Mouse (Mus musculus) midbrain, embryonic 15.5 days (tissue): ENCODE results near the gene Bpifb5. TPM values are rescaled to one million over a fixed set of nuclear protein-coding genes. Genes with fewer than 3 reads are reported as not detected.
"Not testable (repeated sequence)": the region's sequence is repeated elsewhere in the genome, so short reads cannot be mapped to it uniquely, and the experiment has no call there.

Experiments used
- ATAC-seq: fragments of 200-750 bp; cut with Nextera tagmentation; replicated peaks from 2 replicates; pipeline ENCODE4 v1.8.0; 2017; ENCODE audit warnings: moderate TSS enrichment
- H3K27ac ChIP-seq: fragments of 300-500 bp; sonication (generic); 2 replicates; pipeline ENCODE4 v1.5.1; 2015; ENCODE audit warnings: mild to moderate bottlenecking, inconsistent platforms
- H3K27me3 ChIP-seq: fragments of 300-500 bp; sonication (generic); replicated peaks from 2 replicates; pipeline ENCODE4 v1.6.1; 2015; ENCODE audit warnings: inconsistent platforms
- H3K36me3 ChIP-seq: fragments of 300-500 bp; sonication (generic); replicated peaks from 2 replicates; pipeline ENCODE4 v1.6.1; 2015; ENCODE audit warnings: inconsistent platforms
- H3K4me1 ChIP-seq: fragments of 300-500 bp; sonication (generic); 2 replicates; pipeline ENCODE4 v1.6.1; 2015; ENCODE audit warnings: inconsistent platforms
- H3K4me2 ChIP-seq: fragments of 300-500 bp; sonication (generic); 2 replicates; pipeline ENCODE4 v1.6.1; 2015; ENCODE audit warnings: inconsistent platforms, mild to moderate bottlenecking, moderate library complexity
- H3K4me3 ChIP-seq: fragments of 300-500 bp; sonication (generic); 2 replicates; pipeline ENCODE4 v1.5.1; 2015; ENCODE audit warnings: mild to moderate bottlenecking, inconsistent platforms
- H3K9ac ChIP-seq: fragments of 300-500 bp; sonication (generic); 2 replicates; pipeline ENCODE4 v1.6.1; 2015; ENCODE audit warnings: mild to moderate bottlenecking, inconsistent platforms
- H3K9me3 ChIP-seq: fragments of 300-500 bp; sonication (generic); 2 replicates; pipeline ENCODE4 v1.6.1; 2016; ENCODE audit warnings: inconsistent platforms
- WGBS: fragments of 180-500 bp; shearing (Covaris S2); methylation state at CpG from one replicate; pipeline ENCODE4 v1.1.7; 2015; ENCODE audit warnings: mixed read lengths; 5-methylcytosine and 5-hydroxymethylcytosine counted together
- polyA plus RNA-seq: library from polyadenylated mRNA; unstranded; fragments of >200 nt; fragmentation: Nextera tagmentation; extraction: Ambion mirVana; gene quantifications from 2 replicates; pipeline ENCODE4 v1.2.1, GENCODE M21; 2015

The Bpifb5 gene
- polyA plus RNA-seq, 1 experiment from 2014 or later: 0.13 TPM

DNA sequence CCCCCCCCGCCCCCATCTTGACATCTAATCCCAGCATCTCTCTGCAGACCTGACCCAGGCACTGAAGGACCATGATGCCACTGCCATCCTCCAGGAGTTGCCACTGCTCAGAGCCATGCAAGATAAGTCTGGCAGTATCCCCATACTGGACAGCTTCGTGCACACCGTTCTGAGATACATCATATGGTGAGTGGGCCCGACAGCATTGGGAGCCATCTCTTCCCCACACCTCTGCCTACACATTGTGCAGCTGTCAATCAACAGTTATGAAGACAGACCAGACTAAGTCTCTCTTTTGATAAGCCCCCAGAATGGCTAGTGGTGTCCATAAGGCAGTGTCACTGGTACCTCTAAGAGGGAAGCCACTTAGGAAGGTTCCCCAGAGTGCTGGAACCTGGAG is 18.9 kb upstream of the Bpifb5 start:
- Histone ChIP-seq H3K36me3 (no peaks in the 10 kb centered on the region), H3K27ac (no peak overlapping the region), H3K4me3 (no peak overlapping the region), H3K9ac (no peak overlapping the region), H3K27me3 (no peaks in the 10 kb centered on the region; the same call in 1 of the 2 replicates), H3K4me2 (no peak overlapping the region), H3K9me3 (no peaks in the 10 kb centered on the region), H3K4me1 (no peaks in the 10 kb centered on the region)
- 94% methylated on average over 4 of the region's 4 CpGs for WGBS
- no peak for ATAC-seq

DNA sequence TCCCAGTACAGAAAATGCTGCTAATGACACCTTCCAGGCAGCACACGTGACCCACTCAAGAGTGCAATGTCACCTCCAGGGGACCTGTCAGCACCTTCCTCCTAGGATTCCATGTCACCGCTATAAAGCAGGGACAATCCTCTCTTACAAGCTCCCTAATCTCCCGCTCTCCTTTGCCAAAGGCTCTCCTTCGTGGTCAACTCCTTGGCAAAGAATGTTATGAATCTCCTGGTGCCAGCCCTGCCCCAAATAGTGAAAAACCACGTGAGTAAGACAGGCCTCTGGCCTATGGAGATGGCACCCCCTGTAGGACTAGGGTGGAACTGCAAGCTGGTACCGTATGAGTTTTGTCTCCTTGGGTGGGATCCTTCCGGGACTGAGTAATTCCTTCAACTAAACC is 16.6 kb upstream of the Bpifb5 start:
- peaks cover 8% of the 10 kb centered on the region; the same call in 1 of the 2 replicates for H3K4me1 ChIP-seq
- 65% methylated on average over 7 of the region's 7 CpGs for WGBS
- H3K27ac ChIP-seq: no peak overlapping the region
- no peak for ATAC-seq
- H3K9ac ChIP-seq: no peak overlapping the region
- H3K4me2 ChIP-seq: no peak overlapping the region
- H3K36me3 ChIP-seq: no peaks in the 10 kb centered on the region
- H3K9me3 ChIP-seq: no peaks in the 10 kb centered on the region
- no peaks in the 10 kb centered on the region; the same call in 1 of the 2 replicates for H3K27me3 ChIP-seq
- no peak overlapping the region for H3K4me3 ChIP-seq

DNA sequence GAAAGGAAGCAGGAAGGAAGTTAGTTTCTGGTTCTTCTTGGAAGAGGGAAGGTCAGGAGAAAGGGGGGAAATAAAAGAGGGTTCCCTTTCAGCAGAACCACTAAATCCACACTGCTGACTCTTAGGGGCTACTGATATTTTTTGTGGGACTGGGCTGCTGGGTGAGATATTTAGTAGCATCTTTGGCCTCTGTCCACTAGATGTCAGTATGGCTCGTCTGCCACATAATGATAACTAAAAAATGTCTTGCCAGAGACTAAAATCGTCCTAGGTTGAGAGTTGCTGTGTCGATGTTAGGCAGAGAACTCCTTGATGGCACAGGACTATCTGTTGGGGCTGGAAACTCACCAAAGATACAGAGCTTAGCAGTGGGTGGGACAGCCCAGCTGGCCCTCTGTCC is 14.4 kb upstream of the Bpifb5 start:
- Histone ChIP-seq H3K36me3 (no peaks in the 10 kb centered on the region), H3K27ac (no peak overlapping the region), H3K9me3 (no peaks in the 10 kb centered on the region), H3K4me1 (peaks cover 8% of the 10 kb centered on the region; the same call in 1 of the 2 replicates), H3K9ac (no peak overlapping the region), H3K4me3 (no peak overlapping the region), H3K4me2 (no peak overlapping the region), H3K27me3 (no peaks in the 10 kb centered on the region; the same call in 1 of the 2 replicates)
- no peak for ATAC-seq
- WGBS: 14% methylated on average over 3 of the region's 3 CpGs

DNA sequence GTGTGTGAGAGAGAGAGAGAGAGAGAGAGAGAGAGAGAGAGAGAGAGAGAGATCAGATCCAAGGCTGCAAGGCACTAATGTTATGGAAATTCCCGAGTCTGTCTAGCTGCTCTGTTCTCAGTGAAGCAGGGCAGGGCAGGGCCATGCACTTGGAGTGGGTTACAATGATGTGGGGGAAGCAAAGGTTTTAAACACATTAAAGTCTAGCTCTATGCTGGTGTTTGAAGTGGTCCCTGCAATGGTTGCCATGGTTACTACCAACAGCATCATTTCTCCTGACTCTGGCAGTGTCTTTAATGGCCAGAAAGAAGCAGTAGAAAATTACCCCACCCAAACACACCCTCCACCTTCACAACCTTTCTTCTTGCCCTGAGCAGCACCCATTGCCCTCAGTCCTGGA is 12.4 kb upstream of the Bpifb5 start:
- no peak overlapping the region for H3K9ac ChIP-seq
- no peak overlapping the region for H3K4me2 ChIP-seq
- H3K27me3 ChIP-seq: no peaks in the 10 kb centered on the region; the same call in 1 of the 2 replicates
- ATAC-seq: peak; percentile 93
- H3K4me1 ChIP-seq: peaks cover 8% of the 10 kb centered on the region; the same call in 1 of the 2 replicates
- 17% methylated on average over 1 of the region's 1 CpGs for WGBS
- no peak overlapping the region for H3K4me3 ChIP-seq
- no peaks in the 10 kb centered on the region for H3K9me3 ChIP-seq
- H3K36me3 ChIP-seq: no peaks in the 10 kb centered on the region
- no peak overlapping the region for H3K27ac ChIP-seq

DNA sequence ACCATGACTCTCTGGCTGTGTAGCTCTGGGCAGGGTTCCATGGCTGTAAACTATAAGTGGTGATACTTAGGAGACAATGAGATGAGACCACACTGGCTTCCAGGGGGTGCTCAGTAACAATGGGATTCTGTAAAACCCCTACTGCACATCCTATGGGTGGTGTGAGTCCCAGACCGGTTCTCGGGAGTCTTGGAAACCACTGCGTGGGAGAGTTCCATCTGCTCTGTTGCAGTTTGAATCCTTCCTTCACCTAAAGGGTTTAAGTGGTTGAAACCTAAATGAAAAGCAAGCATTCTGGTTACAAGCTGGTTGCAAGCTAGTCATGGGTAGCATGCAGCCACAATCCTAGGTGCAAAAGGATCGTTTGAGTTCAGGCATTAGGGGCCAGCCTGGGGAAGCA is 11.7 kb upstream of the Bpifb5 start:
- no peak for ATAC-seq
- H3K36me3 ChIP-seq: no peaks in the 10 kb centered on the region
- no peak overlapping the region for H3K27ac ChIP-seq
- WGBS: 86% methylated on average over 4 of the region's 4 CpGs
- H3K4me3 ChIP-seq: no peak overlapping the region
- peaks cover 8% of the 10 kb centered on the region; the same call in 1 of the 2 replicates for H3K4me1 ChIP-seq
- no peaks in the 10 kb centered on the region; the same call in 1 of the 2 replicates for H3K27me3 ChIP-seq
- H3K9me3 ChIP-seq: no peaks in the 10 kb centered on the region
- H3K9ac ChIP-seq: no peak overlapping the region
- no peak overlapping the region for H3K4me2 ChIP-seq

GRCm38 (mm10) chr2:154215191-154215590 is 8.4 kb upstream of the Bpifb5 start:
- ATAC-seq: no peak
- 14% methylated on average over 5 of the region's 5 CpGs for WGBS

DNA sequence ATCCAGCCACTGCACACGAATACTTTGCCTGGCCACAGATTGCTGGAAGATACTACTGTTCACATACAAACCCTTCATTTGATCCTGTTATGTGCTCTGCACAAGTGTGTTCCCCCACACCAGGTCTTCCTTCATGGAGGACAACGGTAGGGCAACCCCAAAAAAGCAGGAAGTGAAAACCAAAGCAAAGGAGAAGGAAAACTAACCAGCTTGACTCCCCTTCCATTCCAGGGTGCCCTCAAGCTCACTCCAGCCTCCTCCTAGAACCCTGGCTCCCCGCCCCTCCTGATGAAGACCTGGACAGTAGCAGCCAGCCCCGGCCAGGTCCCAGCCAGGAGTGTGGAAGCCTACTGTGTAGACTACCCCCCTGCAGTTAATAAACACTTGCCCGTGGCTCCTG is 3.6 kb upstream of the Bpifb5 start:
- Histone ChIP-seq H3K9me3 (no peaks in the 10 kb centered on the region), H3K27ac (no peak overlapping the region), H3K4me3 (no peak overlapping the region), H3K27me3 (no peaks in the 10 kb centered on the region), H3K4me1 (peaks cover 10% of the 10 kb centered on the region), H3K9ac (no peak overlapping the region), H3K4me2 (no peak overlapping the region), H3K36me3 (no peaks in the 10 kb centered on the region)
- 83% methylated on average over 5 of the region's 5 CpGs for WGBS
- no peak for ATAC-seq

More at GRCm38 (mm10) chr2:154215191-154215590, 8.4 kb upstream of the Bpifb5 start:
- Histone ChIP-seq H3K4me1 (peaks cover 8% of the 10 kb centered on the region; the same call in 1 of the 2 replicates), H3K4me2 (no peak overlapping the region), H3K9ac (no peak overlapping the region), H3K9me3 (no peaks in the 10 kb centered on the region), H3K36me3 (no peaks in the 10 kb centered on the region), H3K27me3 (no peaks in the 10 kb centered on the region), H3K4me3 (no peak overlapping the region), H3K27ac (no peak overlapping the region)

DNA sequence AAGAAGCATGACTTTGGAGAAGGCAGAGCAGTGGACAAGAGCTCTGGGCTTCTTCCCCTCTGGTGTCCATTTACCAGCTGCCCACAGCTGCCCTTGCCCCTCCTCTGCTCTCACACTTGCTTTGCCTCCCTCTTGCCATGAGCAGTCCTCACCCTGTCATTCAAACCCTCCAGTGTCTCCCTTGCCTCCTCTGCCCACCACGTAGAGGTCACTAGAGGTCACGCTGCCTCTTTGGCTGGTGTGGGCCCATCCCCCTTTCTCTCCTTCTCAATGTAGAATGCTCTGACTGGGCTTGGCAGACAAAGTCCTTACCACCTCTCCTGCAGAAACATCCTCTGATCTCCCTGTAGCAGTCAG is 353 bp downstream of the Bpifb5 start:
- peak; percentile 48; the same call in 1 of the 2 replicates for ATAC-seq
- peak overlapping the region; percentile 26; the same call in 1 of the 2 replicates for H3K4me2 ChIP-seq
- H3K27ac ChIP-seq: no peak overlapping the region
- no peaks in the 10 kb centered on the region for H3K27me3 ChIP-seq
- H3K9me3 ChIP-seq: no peaks in the 10 kb centered on the region
- no peaks in the 10 kb centered on the region for H3K36me3 ChIP-seq
- H3K4me1 ChIP-seq: peaks cover 10% of the 10 kb centered on the region
- 10% methylated on average over 2 of the region's 2 CpGs for whole genome bisulfite sequencing
- H3K9ac ChIP-seq: no peak overlapping the region
- no peak overlapping the region for H3K4me3 ChIP-seq

DNA sequence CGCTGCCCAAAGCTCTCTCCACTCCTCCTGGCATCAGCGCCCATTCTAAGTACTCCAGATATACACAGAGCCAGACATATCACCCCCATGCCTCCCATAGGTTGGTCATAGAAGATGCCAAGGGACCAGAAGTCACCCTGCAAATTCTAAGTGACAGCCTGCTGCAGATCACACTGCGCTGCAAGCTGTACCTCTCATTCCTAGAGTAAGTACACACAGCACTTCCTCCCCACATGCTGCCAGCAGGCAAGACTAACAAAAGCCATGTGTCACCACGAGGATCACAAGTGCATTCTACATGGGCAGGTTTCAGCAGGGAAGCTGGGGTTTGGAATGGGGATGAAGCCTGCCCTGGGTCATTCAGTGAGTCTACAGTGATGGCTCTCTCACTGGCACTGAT is 3.4 kb downstream of the Bpifb5 start:
- Histone ChIP-seq H3K27me3 (no peaks in the 10 kb centered on the region), H3K4me2 (no peak overlapping the region), H3K4me3 (no peak overlapping the region), H3K4me1 (peaks cover 10% of the 10 kb centered on the region), H3K36me3 (no peaks in the 10 kb centered on the region), H3K27ac (no peak overlapping the region), H3K9me3 (no peaks in the 10 kb centered on the region), H3K9ac (no peak overlapping the region)
- no peak for ATAC-seq
- WGBS: 77% methylated on average over 4 of the region's 4 CpGs

DNA sequence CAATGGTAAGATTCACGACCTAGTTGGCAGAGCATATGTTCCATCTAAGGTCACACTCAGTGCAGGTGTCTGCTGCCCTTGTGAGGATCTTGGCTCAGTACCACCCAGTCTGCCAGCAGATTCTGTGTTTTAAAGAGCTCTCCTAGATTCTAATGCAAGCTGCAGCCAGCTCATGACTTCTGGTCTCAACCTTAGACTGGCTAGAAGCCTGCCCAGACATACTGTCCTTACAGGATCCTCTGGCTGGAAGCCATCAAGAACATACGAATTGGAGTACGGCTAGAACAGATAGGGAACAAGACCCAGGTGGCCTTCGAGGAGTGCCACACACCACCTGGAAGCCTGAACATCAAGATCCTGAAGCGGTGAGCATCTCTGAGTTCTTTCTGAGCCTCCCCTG is 4.3 kb downstream of the Bpifb5 start:
- no peaks in the 10 kb centered on the region for H3K27me3 ChIP-seq
- WGBS: 85% methylated on average over 5 of the region's 5 CpGs
- ATAC-seq: no peak

GRCm38 (mm10) chr2:154233426-154233825 is 9.9 kb downstream of the Bpifb5 start:
- H3K36me3 ChIP-seq: no peaks in the 10 kb centered on the region
- ATAC-seq: no peak
- H3K4me2 ChIP-seq: no peak overlapping the region
- no peaks in the 10 kb centered on the region for H3K9me3 ChIP-seq
- no peaks in the 10 kb centered on the region for H3K27me3 ChIP-seq
- H3K4me1 ChIP-seq: no peaks in the 10 kb centered on the region
- 82% methylated on average over 6 of the region's 6 CpGs for WGBS
- H3K9ac ChIP-seq: no peak overlapping the region
- no peak overlapping the region for H3K27ac ChIP-seq
- H3K4me3 ChIP-seq: no peak overlapping the region

More for the DNA sequence above, 4.3 kb downstream of the Bpifb5 start:
- Histone ChIP-seq H3K4me3 (no peak overlapping the region), H3K36me3 (no peaks in the 10 kb centered on the region), H3K9me3 (no peaks in the 10 kb centered on the region), H3K4me2 (no peak overlapping the region), H3K27ac (no peak overlapping the region), H3K9ac (no peak overlapping the region), H3K4me1 (peaks cover 10% of the 10 kb centered on the region)

DNA sequence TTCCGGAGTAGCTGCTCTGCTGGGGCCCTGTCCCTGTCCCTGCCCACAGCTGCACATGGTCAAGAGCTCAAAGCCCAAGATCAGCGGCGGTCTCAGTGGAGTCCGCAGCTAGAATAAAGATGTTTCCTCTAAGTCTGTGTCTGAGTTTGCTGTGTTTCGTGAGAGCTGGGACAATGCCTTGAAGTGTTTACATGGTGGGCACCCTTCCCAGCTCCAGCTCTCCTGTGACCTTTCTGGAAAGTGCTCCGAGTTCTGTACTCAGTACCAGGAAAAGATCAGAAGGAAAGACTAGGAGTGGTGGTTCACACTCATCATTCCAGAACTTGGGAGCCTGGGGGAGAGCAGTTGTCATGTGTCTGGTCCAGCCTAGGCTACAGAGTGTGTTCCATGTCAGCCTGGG is 17.2 kb downstream of the Bpifb5 start:
- no peaks in the 10 kb centered on the region for H3K36me3 ChIP-seq
- no peaks in the 10 kb centered on the region for H3K27me3 ChIP-seq
- 88% methylated on average over 6 of the region's 6 CpGs for WGBS
- ATAC-seq: no peak
- no peaks in the 10 kb centered on the region for H3K4me1 ChIP-seq
- H3K9ac ChIP-seq: no peak overlapping the region
- no peak overlapping the region for H3K4me2 ChIP-seq
- no peaks in the 10 kb centered on the region for H3K9me3 ChIP-seq
- H3K4me3 ChIP-seq: no peak overlapping the region
- H3K27ac ChIP-seq: no peak overlapping the region

GRCm38 (mm10) chr2:154242726-154243125 is 19.2 kb downstream of the Bpifb5 start:
- not testable (repeated sequence) for H3K36me3 ChIP-seq, H3K4me1 ChIP-seq, H3K4me3 ChIP-seq, H3K9ac ChIP-seq, ATAC-seq, H3K4me2 ChIP-seq, H3K9me3 ChIP-seq, H3K27me3 ChIP-seq, H3K27ac ChIP-seq
- 95% methylated on average over 11 of the region's 12 CpGs for WGBS
